Mouse (Mus musculus) small intestine, adult 2 months (tissue): Measurements from ENCODE around the gene Kif28. TPM values are rescaled to one million over a fixed set of nuclear protein-coding genes. Genes with fewer than 3 reads are reported as not detected.

Experiments used
- H3K27ac ChIP-seq: fragments of 200-500 bp; 2 replicates; pipeline ENCODE4 v1.5.1; 2012; ENCODE audit warnings: low read depth, low read length, control low read depth, inconsistent platforms; ENCODE audit not compliant: insufficient read depth
- H3K27me3 ChIP-seq: fragments of 200-500 bp; 2 replicates; pipeline ENCODE4 v1.6.1; 2012; ENCODE audit warnings: mild to moderate bottlenecking, moderate library complexity, low read length, inconsistent platforms; ENCODE audit not compliant: control insufficient read depth, insufficient read depth
- H3K36me3 ChIP-seq: fragments of 200-500 bp; 2 replicates; pipeline ENCODE4 v1.6.1; 2012; ENCODE audit warnings: mild to moderate bottlenecking, low read length, control low read depth, inconsistent platforms; ENCODE audit not compliant: control insufficient read depth, insufficient read depth
- H3K4me1 ChIP-seq: fragments of 200-500 bp; 2 replicates; pipeline ENCODE4 v1.6.1; 2012; ENCODE audit warnings: low read length, inconsistent platforms, mixed read lengths; ENCODE audit not compliant: control insufficient read depth, insufficient read depth, insufficient read length
- H3K4me3 ChIP-seq: fragments of 200-500 bp; 2 replicates; pipeline ENCODE4 v1.5.1; 2012; ENCODE audit warnings: low read depth, mild to moderate bottlenecking, control low read depth, inconsistent platforms, low read length, moderate library complexity
- CTCF ChIP-seq: fragments of 200-500 bp; IDR thresholded peaks from 2 replicates; pipeline ENCODE4 v1.5.1; 2012; ENCODE audit warnings: low read depth, mild to moderate bottlenecking, control low read depth, inconsistent platforms, low read length, moderate library complexity, mixed read lengths; ENCODE audit not compliant: insufficient replicate concordance, insufficient read length; ENCODE audit errors: extremely low read depth
- POLR2A ChIP-seq: fragments of 200-500 bp; IDR thresholded peaks from 2 replicates; pipeline ENCODE4 v1.6.1; 2012; ENCODE audit warnings: low read depth, mild to moderate bottlenecking, control low read depth, inconsistent platforms, low read length, moderate library complexity
- WGBS: fragments of 180-500 bp; shearing (Covaris S2); methylation state at CpG from one replicate; pipeline ENCODE4 v1.1.7; 2018; 5-methylcytosine and 5-hydroxymethylcytosine counted together
- polyA plus RNA-seq: library from polyadenylated mRNA; depleted of rRNA; stranded (reverse); fragments of >200 nt; gene quantifications from 2 replicates; pipeline ENCODE4 v1.2.3, GENCODE M21; 2012; rRNA removed

Kif28 gene
- polyA plus RNA-seq, 1 experiment, result not detected

DNA sequence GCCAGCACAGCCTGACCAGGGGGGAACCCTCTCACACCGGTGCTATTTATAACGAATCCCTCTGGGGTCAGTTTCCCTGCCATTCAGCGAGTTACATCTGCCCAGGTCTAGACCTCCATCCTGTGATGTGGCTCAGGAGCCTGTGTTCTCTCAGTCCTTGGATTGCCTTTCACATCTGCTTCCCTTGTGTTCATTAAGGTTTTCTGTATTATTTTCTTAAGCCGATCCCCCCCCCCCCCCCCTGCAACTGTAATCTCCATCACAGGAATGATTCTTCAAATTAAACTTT, 99.1 kb downstream of the Kif28 start:
- H3K4me3 ChIP-seq, result no peak overlapping the region
- peaks cover 7% of the 10 kb centered on the region; the same call in 1 of the 2 replicates for H3K4me1 ChIP-seq

More for the DNA sequence above, 99.1 kb downstream of the Kif28 start:
- TF ChIP-seq CTCF (no peak), POLR2A (no peak)
- Histone ChIP-seq H3K36me3 (no peaks in the 10 kb centered on the region), H3K27me3 (no peaks in the 10 kb centered on the region), H3K27ac (no peak overlapping the region)
- 17% methylated on average over 4 of the region's 4 CpGs for WGBS

Other genes starting within 250 kb of the Kif28 start
- 0.84 and 1.1 TPM in 2 replicates for gene Smyd3, start 227.2 kb downstream of the Kif28 start, polyA plus RNA-seq
- gene Tfb2m, start 199.0 kb downstream of the Kif28 start, polyA plus RNA-seq, result 2.1 and 2.7 TPM in 2 replicates
- 7.8 and 12.7 TPM in 2 replicates for gene Cnst, start 198.9 kb downstream of the Kif28 start, polyA plus RNA-seq
- gene Sccpdh, start 77.1 kb downstream of the Kif28 start, polyA plus RNA-seq, result 8.3 and 8.4 TPM in 2 replicates
- not detected in 2 replicates for gene Gm10518, start 58.1 kb upstream of the Kif28 start, polyA plus RNA-seq
- 1.5 and 2.2 TPM in 2 replicates for gene Ahctf1, start 58.4 kb upstream of the Kif28 start, polyA plus RNA-seq
- 3.3 and 6.6 TPM in 2 replicates for gene Cdc42bpa, start 215.2 kb upstream of the Kif28 start, polyA plus RNA-seq